Mouse (Mus musculus): ENCODE data around the gene Cfap36.

DNA sequence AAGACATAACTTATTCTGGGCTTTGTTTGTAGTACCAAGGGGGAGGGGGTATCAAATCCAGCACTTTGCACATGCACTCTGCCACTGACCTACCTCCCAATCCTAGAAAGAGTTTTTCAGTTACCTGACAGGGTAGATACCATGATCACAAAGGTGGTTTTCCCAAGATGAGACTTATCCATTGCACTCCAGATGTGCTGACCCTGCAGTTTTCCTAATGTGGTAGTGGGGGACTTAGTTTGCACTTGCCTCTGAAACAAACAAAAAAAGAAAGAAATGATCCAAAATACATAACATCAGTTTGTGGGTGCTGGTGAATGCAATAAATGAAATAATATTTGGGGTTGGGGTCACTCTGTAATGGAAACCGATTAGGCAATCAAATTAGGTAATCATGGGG, 67.9 kb downstream of the Cfap36 start:
- TF ChIP-seq CTCF (IDR thresholded peaks at IDR 0.05; ENCODE audit: control insufficient read depth, insufficient read depth, insufficient read length) (no peak), MYOG (IDR thresholded peaks at IDR 0.05; ENCODE audit: control insufficient read depth, extremely low read depth, insufficient read length) (no peak), USF1 (IDR thresholded peaks at IDR 0.05; ENCODE audit: low read depth) (no peak), CEBPB (IDR thresholded peaks at IDR 0.05; ENCODE audit: low read depth) (no peak), FOSL1 (IDR thresholded peaks at IDR 0.05; ENCODE audit: insufficient read depth, low read length, poor library complexity, severe bottlenecking) (no peak), MYOD1 (IDR thresholded peaks at IDR 0.05; ENCODE audit: control insufficient read depth, insufficient read length, low read depth) (no peak), MAX (IDR thresholded peaks at IDR 0.05) (no peak)

Data from C2C12 (cell line).